Mouse (Mus musculus) cerebral cortex, adult 2 months (tissue): ENCODE measurements around the gene Matn4.

Experiments
- WGBS: fragments of 180-500 bp; shearing (Covaris S2); methylation state at CpG from one replicate; pipeline ENCODE4 v1.1.7; 2018; 5-methylcytosine and 5-hydroxymethylcytosine counted together

The Matn4 gene

DNA sequence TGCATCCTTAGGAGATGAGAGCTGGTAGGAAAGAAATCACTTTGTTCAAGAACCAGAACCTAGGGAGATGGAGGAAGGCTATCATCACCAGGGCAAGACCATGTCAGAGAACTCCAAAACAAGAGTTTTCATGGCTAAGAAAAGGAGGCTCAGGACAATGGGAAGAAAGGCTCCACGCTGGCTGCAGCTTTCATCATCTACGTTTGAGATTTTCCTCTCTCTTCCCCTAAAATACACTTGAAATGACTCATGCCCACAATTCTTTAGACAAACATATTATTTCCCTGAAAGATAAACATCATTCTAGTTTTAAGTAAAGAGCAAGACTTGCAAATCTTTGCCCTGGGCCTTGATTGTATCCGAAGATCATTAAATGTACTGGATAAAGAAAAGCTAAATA, 33.6 kb downstream of the Matn4 start:
- 76% methylated on average over 3 of the region's 3 CpGs for WGBS

DNA sequence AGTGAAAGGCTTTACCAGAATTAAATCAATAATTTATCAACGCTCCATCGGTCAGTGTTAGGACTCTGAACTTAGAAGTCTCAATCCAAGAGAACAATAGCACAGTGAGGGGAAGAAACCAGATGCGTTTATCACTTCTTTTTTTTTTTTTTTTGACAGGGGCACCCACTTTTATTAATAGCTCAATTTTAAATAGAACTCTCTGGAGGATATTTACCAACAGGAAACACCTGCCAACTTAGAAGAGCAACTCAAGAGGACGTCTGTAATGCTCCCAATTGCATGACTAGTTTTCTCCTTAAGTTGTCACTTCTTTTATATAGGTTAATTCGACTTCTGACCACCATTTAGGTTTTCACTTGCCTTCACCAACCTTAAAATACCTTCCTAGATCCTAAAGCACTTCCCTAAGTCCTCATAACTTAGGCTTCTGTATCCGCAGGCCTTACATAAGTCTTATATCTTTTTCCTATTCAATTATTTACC, 36.3 kb downstream of the Matn4 start:
- 80% methylated on average over 6 of the region's 6 CpGs for WGBS

DNA sequence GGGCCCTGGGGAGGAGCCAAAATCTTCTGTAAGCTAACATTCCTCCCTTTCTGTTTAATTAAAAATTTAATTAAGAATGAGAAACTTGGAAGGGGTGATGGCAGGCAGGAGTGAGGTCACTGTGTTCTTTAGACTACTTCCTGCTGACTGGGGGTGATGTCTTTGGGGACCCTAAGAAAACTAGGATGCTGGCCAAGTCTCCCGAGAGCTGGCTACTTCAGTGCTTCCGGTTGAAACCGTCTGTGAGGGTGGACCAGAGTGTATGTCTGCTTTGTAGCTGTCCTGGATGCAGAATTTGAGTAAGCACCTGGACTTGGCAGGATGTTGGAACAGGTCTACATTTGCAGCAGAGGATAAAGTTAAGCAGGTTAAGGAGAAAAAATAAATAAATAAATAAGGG, 38.0 kb downstream of the Matn4 start:
- 47% methylated on average over 3 of the region's 3 CpGs for WGBS

DNA sequence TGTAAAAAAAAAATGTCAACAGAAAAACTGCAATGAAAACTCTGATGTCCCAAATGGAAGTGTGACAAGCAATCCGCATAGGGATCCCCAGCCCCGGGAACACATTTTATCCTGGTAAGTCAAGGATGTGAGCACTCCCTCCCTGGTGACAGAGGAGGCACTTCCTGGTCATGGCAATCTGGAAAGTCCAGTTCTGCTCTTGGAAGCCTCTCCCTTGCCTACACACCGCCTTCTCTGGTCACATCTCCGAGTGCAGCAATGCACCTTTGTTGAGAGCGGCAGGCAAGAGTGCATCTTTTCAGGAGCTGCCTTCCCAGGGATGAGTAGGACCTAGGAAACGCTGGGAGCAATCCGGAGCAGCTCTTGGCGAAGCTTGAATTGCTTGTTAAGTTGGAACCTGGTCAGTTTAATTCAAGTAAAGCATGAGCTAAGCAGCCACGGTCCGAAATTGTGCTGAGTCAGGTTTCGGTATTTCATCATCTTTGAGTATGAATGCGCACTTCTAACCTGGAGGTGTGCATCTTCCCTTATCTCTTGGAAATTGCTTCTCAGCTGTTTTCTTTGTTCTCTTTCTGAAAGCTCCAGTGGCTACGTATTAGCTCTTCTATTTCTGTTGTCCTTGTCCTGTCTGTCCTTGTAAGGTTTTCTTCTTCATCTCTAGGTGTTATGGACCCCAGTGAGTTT, 43.8 kb downstream of the Matn4 start:
- WGBS: 58% methylated on average over 13 of the region's 13 CpGs

DNA sequence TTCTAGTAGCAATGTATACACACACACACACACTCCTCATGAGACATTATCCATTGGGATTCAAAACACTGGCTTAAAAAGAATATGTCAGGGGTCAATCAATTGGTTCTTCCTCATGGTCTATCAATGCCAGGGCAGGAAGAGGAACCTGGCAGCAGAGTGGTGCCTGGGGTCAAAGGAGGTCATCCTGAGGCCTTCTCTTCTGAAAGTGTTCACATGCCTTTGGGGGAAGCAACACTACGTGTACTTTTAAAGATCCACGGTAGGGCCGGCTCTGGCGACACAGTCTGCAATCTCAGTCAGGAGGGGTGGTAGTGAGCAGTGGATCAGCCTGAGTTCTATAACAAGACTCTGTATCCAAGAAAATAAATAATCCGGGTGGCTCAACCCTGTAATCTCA, 45.3 kb downstream of the Matn4 start:
- 87% methylated on average over 5 of the region's 5 CpGs for WGBS

DNA sequence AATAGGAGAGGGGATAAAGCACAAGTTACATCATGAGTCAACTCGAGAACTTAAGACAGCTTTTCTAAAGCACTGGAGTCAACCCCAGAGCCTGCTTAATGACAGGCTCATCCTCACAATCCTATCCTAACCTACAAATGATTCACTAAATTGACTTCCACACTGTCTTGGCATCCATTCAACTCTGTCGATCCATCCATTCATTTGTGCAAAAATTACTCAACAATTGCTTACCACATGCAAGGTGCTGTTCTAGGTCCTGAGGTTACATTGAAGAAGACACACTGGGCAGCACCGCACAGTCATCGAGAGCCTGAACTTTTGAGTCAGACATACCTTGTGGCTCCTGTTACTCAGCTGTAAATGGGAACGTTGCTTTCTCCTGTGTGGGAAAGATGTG, 45.9 kb downstream of the Matn4 start:
- 89% methylated on average over 5 of the region's 5 CpGs for WGBS

DNA sequence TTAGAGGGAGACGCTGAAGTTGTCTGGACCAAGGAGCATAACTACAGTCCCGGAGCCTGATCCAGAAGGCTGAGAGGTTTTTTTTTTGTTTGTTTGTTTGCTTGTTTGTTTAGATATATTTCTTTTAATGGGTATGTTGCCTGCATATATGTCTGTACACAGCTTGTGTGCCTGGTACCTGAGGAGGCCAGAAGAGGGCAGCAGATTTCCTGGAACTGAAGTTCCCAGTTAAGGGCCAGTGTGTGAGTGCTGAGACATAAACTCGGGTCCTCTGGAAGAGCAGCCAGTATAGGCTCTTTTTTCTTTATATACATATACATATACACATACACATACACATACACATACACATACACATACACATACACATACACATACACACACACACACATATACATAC, 46.6 kb downstream of the Matn4 start:
- 84% methylated on average over 3 of the region's 3 CpGs for WGBS

DNA sequence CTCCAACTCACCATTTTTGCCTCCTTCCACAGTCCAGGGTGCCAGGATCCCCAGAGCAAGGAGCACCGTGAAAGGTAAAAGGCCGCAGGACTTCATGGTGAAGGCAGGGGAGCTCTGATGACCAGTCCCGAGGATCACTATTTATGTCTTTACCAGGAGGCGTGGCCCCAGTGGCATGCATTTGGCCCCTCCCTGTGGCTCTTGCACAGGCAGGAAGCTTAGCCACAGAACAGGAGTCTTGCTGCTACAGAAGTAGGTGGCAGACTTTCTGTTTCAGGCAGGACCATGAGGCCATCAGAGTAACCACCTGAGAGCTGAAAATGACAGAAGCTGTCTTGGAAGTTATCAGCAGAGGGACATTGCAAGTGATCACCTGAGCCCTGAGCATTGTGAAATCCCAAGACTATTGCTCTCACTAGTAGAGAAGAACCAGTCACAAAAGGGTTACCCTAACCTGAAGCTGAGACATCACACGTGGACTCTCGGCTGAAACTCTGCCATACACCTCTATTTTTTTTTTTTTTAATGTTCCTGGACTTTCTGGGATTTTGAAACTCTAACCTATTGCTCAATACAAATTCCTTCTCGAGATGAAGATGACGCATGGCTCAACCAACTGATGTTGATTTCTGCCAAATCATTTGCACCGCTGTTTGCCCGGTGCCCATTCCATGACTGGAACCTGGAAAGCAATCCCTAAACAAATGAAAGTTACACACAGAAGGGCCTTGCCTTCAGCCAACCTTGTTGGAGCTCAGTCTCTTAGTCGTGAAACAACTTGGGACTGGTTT, 48.6 kb downstream of the Matn4 start:
- WGBS: 87% methylated on average over 11 of the region's 11 CpGs

DNA sequence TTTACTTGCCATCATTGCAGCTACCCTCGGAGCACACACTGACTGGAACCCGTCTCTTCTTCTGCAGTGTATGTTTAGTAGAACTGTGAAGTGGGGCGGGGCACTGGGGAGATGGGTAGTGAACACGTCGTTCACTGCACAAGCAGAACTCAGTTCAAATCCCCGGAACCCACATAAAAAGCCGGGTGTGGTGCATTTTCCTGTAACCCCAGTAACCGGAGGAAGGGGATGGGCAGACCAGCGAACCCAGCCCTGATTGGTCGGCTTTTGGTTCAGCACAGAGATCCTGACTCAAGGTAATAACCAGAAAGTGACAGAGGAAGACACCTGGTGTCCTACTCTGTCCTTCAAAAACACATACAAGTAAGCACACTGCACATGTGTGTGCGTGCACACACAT, 51.6 kb downstream of the Matn4 start:
- WGBS: 86% methylated on average over 11 of the region's 11 CpGs

DNA sequence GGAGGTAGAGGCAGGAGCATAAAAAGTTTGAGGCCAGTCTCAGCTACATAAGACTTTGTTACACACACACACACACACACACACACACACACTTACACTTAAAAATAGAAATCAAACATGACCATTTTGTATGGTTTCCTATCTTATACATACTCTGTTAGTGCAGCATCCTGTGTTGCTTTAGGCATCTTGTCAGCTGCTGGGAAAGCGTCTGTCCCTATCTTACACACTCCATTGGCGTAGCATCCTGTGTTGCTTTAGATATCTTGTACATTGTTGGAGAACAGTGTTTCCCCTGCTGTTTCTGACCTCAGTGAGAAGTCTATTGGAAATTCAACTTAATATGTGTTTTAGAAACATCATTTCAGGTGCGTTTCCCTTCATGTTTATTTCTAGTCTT, 52.3 kb downstream of the Matn4 start:
- WGBS: 89% methylated on average over 3 of the region's 3 CpGs

DNA sequence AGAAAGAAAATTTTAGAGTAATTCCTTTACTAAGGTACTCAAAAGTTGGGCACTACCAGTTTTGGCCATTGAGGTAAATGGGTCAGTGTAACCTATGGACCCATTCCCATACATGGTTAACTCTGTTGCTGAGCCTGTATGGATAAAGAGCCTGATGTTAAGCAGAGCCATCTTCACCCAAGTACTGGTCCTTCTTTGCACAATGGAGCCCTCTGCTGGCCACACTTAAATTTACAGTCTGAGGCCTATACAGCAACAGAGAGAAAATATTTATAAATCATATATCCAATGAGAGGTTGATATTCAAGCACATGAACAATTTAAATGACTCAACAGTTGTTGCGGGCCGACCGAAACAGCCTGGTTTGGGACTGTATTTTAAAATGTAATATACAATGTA, 56.0 kb downstream of the Matn4 start:
- WGBS: 95% methylated on average over 3 of the region's 3 CpGs

DNA sequence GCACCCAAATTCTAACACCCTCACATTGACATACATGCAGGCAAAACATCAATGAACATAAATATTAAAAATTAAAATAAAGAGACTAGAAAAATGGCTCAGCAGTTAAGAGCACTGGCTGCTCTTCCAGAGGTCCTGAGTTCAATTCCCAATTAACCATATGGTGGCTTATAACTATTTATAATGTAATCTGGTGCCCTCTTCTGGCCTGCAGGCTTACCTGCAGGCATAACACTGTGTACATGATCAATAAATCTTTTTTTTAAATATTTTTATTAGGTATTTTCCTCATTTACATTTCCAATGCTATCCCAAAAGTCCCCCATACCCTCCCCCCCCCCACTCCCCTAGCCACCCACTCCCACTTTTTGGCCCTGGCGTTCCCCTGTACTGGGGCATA, 61.2 kb downstream of the Matn4 start:
- 76% methylated on average over 1 of the region's 1 CpGs for WGBS
